Mouse (Mus musculus): ENCODE measurements around the gene Actr3. TPM values are rescaled to one million over a fixed set of nuclear protein-coding genes. Genes with fewer than 3 reads are reported as not detected.
A peak's percentile ranks its signal among the peaks of the same experiment; 100 is the strongest.

Actr3 gene
- polyA plus RNA-seq, 1 experiment from 2014 or later = 267 TPM

DNA sequence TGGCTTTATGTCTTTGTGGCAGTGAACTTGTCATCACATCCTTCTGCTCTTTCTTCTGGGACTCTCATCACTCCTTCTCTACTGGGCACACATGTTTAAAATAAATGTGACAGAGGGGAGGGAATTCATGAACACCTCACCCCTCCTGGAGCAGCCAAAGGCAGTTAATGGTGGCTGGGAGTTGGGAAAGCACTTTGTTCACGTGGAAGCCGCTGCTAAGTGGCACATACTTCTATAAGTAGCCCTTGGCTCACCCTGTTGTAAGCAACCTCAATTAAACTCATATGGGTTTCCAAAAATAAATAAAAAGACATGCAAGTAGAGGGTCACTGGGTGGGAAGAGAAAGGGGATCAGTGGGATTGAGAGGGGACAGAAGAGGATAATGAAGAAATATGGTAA lies 27.8 kb upstream of the Actr3 start:
- Histone ChIP-seq H3K27ac (no peak overlapping the region), H3K9ac (no peak overlapping the region), H3K4me1 (no peaks in the 10 kb centered on the region), H3K36me3 (no peaks in the 10 kb centered on the region), H3K27me3 (no peaks in the 10 kb centered on the region), H3K4me3 (no peak overlapping the region), H3K9me3 (no peaks in the 10 kb centered on the region), H3K4me2 (no peak overlapping the region)
- no peak for ATAC-seq (ENCODE audit: insufficient number of reproducible peaks, low FRiP score, low TSS enrichment, low read depth)
- 37% methylated on average over 2 of the region's 2 CpGs for WGBS

DNA sequence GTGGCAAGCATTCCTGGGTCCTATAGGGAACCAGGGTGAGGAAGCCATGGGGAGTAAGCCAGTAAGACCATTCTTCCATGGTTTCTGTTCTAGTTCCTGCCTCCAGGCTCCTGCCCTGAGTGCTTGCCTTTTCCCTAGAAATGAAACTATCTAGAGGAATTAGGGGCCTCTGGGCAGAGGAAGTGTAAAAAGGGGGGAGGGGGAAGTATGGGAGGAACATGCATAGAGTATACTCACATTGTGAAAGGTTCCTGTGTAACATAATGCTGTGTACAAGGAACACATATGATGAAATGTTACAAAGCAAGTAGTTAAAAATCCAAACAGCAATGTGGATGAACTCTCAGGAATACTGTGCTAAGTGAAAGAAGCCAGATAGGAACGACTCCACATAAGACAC lies 27.4 kb upstream of the Actr3 start:
- H3K4me3 ChIP-seq = no peak overlapping the region
- no peaks in the 10 kb centered on the region for H3K36me3 ChIP-seq
- WGBS = 62% methylated on average over 1 of the region's 1 CpGs
- no peaks in the 10 kb centered on the region for H3K9me3 ChIP-seq
- H3K4me1 ChIP-seq = no peaks in the 10 kb centered on the region
- H3K27me3 ChIP-seq = no peaks in the 10 kb centered on the region
- ATAC-seq (ENCODE audit: insufficient number of reproducible peaks, low FRiP score, low TSS enrichment, low read depth) = no peak
- H3K4me2 ChIP-seq = no peak overlapping the region
- no peak overlapping the region for H3K27ac ChIP-seq
- no peak overlapping the region for H3K9ac ChIP-seq

DNA sequence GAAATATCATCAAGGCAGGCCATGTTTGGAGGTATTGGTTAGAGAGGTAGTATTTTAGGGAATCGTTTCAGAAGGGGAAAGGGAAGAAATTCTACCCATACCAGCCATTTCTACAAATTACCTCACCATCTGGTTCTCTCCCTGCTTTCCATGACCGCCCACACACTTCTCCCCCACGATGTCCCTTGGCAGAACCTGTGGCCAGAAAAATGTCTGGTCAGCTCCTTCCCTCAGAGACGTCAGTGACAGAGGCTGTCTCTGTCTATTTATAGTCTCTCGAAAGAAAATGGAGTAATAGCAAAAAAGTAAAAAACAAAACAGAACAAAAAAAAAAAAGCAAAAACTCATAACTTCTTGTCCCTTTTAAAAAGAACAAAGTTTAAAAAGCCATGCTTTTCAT lies 23.0 kb upstream of the Actr3 start:
- Histone ChIP-seq H3K36me3 (no peaks in the 10 kb centered on the region), H3K27ac (no peak overlapping the region), H3K4me1 (no peaks in the 10 kb centered on the region), H3K4me3 (no peak overlapping the region), H3K9me3 (no peaks in the 10 kb centered on the region), H3K9ac (no peak overlapping the region), H3K4me2 (no peak overlapping the region), H3K27me3 (no peaks in the 10 kb centered on the region)
- WGBS = 47% methylated on average over 5 of the region's 5 CpGs
- ATAC-seq (ENCODE audit: insufficient number of reproducible peaks, low FRiP score, low TSS enrichment, low read depth) = no peak

DNA sequence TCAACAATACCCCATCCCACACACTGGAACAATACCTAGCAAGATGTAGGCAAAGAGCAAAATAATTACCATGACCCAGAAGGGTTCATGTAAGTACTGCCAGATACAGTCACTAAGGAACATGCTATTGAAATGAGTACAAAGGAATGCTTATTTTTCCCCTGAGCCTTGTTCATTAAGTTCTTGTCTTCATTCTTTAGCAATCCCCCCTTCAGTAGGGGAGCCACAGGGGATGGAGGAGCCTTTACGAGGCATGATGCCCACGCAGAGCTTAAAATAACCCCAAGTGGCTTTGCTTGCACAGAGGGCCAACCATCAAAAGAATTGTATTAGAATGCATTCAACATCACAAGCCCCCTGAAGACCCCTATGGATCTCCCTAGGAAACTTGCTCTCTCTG lies 19.6 kb upstream of the Actr3 start:
- WGBS = 52% methylated on average over 2 of the region's 2 CpGs
- Histone ChIP-seq H3K9me3 (no peaks in the 10 kb centered on the region), H3K36me3 (no peaks in the 10 kb centered on the region), H3K4me3 (no peak overlapping the region), H3K27ac (no peak overlapping the region), H3K4me1 (no peaks in the 10 kb centered on the region), H3K9ac (no peak overlapping the region), H3K27me3 (no peaks in the 10 kb centered on the region), H3K4me2 (no peak overlapping the region)
- no peak for ATAC-seq (ENCODE audit: insufficient number of reproducible peaks, low FRiP score, low TSS enrichment, low read depth)

DNA sequence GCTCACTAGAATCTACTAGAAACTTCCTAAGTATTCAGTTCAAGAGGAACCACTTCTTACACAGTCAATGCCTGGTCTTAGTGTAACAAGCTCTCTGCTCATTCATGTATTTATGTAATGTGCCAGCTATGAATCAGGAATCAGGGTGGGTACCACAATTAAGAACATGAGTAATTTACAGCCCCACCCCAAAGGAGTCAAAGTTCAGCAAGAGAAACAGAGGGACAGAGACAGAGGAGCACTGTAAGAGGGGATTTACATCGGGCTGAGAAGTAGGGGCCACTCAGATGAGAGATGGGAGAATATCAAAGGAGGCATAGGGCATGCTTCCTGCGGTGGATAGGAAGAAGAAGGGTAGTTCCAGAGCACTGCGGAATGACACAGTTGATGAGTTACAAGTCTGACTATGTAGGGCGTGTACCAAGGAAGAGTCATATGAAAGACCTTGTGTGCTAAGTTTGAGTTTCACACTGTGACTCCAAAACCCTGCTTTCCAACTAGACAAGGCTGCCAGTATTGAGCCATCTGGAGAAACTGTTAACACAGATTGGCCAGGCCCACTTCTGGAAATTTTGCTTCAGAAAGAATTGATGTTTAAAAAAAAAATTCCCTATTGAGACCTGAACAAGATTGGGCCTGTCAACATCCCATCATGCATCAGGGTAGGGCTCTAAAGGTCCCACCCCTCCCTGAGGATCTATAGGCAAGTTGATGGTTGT lies 14.9 kb upstream of the Actr3 start:
- WGBS = 80% methylated on average over 4 of the region's 4 CpGs
- Histone ChIP-seq H3K9ac (no peak overlapping the region), H3K4me1 (no peaks in the 10 kb centered on the region), H3K36me3 (no peaks in the 10 kb centered on the region), H3K27me3 (no peaks in the 10 kb centered on the region), H3K4me3 (no peak overlapping the region), H3K4me2 (no peak overlapping the region), H3K9me3 (no peaks in the 10 kb centered on the region), H3K27ac (no peak overlapping the region)
- no peak for ATAC-seq (ENCODE audit: insufficient number of reproducible peaks, low FRiP score, low TSS enrichment, low read depth)

DNA sequence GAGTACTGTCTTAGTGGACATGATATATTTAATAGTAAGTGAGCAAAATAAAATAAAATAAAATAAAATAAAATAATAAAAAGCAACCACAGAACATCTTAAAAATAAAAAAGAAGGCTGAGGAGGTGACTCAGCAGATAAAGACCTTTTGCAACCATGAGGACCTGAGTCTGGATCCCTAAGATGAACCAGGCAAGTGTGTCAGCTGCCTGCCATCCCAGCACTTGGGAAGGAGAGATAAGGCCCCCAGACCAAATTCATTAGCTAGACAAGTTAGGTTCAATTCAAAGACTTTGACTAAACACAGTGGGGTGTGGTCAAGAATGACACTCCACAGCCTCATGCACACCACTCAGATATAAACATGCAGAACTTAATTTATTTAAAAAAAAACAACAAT lies 12.4 kb upstream of the Actr3 start:
- Histone ChIP-seq H3K4me2 (no peak overlapping the region), H3K27ac (no peak overlapping the region), H3K4me3 (no peak overlapping the region), H3K9me3 (no peaks in the 10 kb centered on the region), H3K4me1 (no peaks in the 10 kb centered on the region), H3K27me3 (no peaks in the 10 kb centered on the region), H3K36me3 (no peaks in the 10 kb centered on the region), H3K9ac (no peak overlapping the region)
- no peak for ATAC-seq (ENCODE audit: insufficient number of reproducible peaks, low FRiP score, low TSS enrichment, low read depth)

DNA sequence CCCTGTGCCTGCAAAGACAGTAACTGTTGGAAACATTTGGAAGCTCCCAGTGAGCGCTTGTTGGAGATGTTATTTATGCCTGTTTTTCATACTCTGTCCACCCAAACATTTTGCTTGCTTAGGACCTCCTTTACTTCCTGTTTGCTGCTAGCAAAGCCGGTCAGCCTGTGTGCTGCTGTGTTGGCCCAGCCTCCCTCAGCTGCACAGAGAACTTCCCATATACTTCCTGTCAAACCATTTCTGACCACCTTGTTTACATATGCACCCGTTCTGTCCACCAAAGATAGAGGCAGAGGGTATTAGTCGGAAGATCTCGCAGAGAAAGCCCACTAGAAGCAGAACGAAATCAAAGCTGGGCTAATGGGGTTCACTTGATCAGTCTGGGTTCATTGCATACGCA lies 6.2 kb upstream of the Actr3 start:
- H3K4me2 ChIP-seq = no peak overlapping the region
- H3K9me3 ChIP-seq = no peaks in the 10 kb centered on the region
- WGBS = 70% methylated on average over 7 of the region's 7 CpGs
- no peak overlapping the region for H3K27ac ChIP-seq
- H3K9ac ChIP-seq = no peak overlapping the region
- no peak for ATAC-seq (ENCODE audit: insufficient number of reproducible peaks, low FRiP score, low TSS enrichment, low read depth)
- H3K36me3 ChIP-seq = no peaks in the 10 kb centered on the region
- H3K27me3 ChIP-seq = no peaks in the 10 kb centered on the region
- no peak overlapping the region for H3K4me3 ChIP-seq
- no peaks in the 10 kb centered on the region for H3K4me1 ChIP-seq

DNA sequence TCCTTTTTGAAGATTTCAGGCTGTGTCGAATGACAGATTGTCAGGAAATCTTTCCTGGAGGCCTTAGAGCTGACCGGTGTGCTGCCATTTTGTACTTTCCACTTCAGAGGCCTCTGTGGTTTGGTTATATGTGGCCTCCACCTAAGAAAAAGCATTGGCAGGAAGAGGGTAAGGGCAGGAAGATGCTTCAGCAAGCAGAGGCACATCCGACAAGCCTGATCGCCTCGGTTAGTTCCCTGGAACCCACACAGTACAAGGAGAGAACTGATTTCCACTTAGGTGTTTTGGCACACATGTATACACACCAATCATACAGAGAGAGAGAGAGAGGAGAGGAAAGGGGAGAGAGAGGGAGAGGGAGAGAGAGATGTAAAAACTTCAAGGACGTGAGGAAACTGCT lies 5.7 kb upstream of the Actr3 start:
- H3K9me3 ChIP-seq = no peaks in the 10 kb centered on the region
- no peak overlapping the region for H3K4me2 ChIP-seq
- H3K4me1 ChIP-seq = peaks cover 2% of the 10 kb centered on the region; the same call in 1 of the 2 replicates
- H3K27me3 ChIP-seq = no peaks in the 10 kb centered on the region
- no peak overlapping the region for H3K9ac ChIP-seq
- no peaks in the 10 kb centered on the region for H3K36me3 ChIP-seq
- WGBS = 69% methylated on average over 6 of the region's 6 CpGs
- ATAC-seq (ENCODE audit: insufficient number of reproducible peaks, low FRiP score, low TSS enrichment, low read depth) = no peak
- H3K27ac ChIP-seq = no peak overlapping the region
- no peak overlapping the region for H3K4me3 ChIP-seq

DNA sequence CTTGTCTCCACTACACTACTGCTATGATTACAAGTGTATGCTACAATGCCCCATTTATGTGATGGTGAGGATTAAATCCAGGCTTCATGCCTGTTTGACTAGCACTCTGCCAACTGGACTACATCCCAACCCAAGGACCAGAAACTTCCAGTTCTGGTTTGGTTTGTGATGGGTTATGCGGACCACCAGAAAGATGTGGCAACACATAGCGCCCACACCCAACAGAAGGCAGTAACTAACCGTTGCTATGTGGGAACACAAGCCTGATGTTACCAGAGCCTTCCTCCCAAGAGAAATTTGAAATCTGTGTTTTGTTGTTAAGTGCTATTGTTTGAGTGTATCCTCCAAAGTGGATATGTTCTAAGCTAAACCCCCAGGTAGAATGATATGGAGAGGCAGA lies 4.0 kb upstream of the Actr3 start:
- no peak overlapping the region for H3K9ac ChIP-seq
- no peaks in the 10 kb centered on the region for H3K27me3 ChIP-seq
- ATAC-seq (ENCODE audit: insufficient number of reproducible peaks, low FRiP score, low TSS enrichment, low read depth) = no peak
- H3K9me3 ChIP-seq = no peaks in the 10 kb centered on the region
- H3K4me2 ChIP-seq = no peak overlapping the region
- 88% methylated on average over 3 of the region's 3 CpGs for WGBS
- H3K4me3 ChIP-seq = no peak overlapping the region
- H3K27ac ChIP-seq = no peak overlapping the region
- H3K4me1 ChIP-seq = peaks cover 5% of the 10 kb centered on the region; the same call in 1 of the 2 replicates
- no peaks in the 10 kb centered on the region for H3K36me3 ChIP-seq

DNA sequence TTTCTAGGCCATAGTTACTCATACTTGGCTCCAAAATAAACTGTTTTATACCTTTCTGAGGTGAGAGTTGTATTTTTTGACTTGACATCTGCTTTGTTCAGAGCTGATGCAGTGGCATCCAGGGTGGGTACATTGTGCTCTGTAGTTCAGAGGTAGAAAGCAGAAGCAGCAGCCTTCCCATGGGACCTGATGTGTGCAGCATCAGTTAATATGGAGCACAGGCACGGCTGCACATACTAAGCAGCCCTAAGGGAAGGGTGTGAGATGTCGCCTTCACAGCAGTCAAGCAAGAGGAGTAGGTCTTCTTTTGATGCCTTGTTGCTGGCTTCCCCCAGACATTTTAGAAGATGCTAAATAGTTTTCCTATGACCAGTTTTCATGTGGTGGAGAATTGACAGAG lies 3.3 kb upstream of the Actr3 start:
- H3K9me3 ChIP-seq = no peaks in the 10 kb centered on the region
- H3K4me3 ChIP-seq = no peak overlapping the region
- no peak overlapping the region for H3K27ac ChIP-seq
- H3K9ac ChIP-seq = no peak overlapping the region
- 80% methylated on average over 2 of the region's 2 CpGs for WGBS
- no peak for ATAC-seq (ENCODE audit: insufficient number of reproducible peaks, low FRiP score, low TSS enrichment, low read depth)
- H3K27me3 ChIP-seq = no peaks in the 10 kb centered on the region
- H3K4me2 ChIP-seq = no peak overlapping the region
- peaks cover 5% of the 10 kb centered on the region; the same call in 1 of the 2 replicates for H3K4me1 ChIP-seq
- H3K36me3 ChIP-seq = no peaks in the 10 kb centered on the region

DNA sequence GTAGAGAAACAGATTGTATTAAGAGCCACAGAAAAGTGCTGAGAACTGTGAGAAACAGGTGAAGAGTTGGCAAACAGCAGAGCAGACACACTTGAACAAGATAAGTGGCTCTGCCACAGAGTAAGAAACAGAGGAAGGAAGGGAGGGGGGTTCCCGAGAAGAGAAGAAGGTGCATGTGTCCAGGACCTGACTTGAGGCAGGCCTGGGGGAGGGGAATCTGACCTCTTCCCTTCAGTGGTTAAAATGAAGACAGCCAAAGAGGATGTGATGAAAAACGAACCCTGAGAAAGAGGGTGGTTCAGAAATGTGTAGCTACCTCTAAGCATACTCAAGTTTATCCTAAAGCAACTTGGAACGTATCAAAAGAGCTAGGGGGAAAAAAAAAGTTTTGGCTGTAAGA lies 2.4 kb upstream of the Actr3 start:
- ATAC-seq (ENCODE audit: insufficient number of reproducible peaks, low FRiP score, low TSS enrichment, low read depth) = no peak
- no peaks in the 10 kb centered on the region for H3K27me3 ChIP-seq
- peaks cover 8% of the 10 kb centered on the region for H3K4me1 ChIP-seq
- no peak overlapping the region for H3K9ac ChIP-seq
- H3K4me3 ChIP-seq = no peak overlapping the region
- H3K9me3 ChIP-seq = no peaks in the 10 kb centered on the region
- WGBS = 44% methylated on average over 3 of the region's 3 CpGs
- H3K4me2 ChIP-seq = no peak overlapping the region
- no peak overlapping the region for H3K27ac ChIP-seq
- no peaks in the 10 kb centered on the region for H3K36me3 ChIP-seq

DNA sequence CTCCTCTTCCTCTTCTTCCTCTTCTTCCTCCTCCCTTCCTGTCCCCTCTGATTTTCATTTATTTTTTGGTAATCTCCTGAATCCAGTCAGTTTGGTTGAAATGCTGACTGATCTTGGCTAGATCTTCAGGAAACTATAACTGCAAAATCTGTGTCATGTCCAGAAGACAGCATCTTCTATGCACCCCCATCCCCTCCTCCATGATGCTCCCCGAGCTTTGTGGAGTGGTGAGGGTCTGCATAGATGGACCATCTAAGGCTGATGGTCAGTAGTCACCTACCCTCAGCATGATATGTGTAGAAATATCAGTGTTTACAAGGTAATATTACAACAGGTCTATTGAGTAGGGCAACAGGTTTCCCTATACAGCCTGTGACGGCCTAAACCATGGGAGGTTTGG lies 1.6 kb upstream of the Actr3 start:
- H3K4me1 ChIP-seq = peaks cover 9% of the 10 kb centered on the region
- H3K27me3 ChIP-seq = no peaks in the 10 kb centered on the region
- no peaks in the 10 kb centered on the region for H3K36me3 ChIP-seq
- H3K27ac ChIP-seq = no peak overlapping the region
- ATAC-seq (ENCODE audit: insufficient number of reproducible peaks, low FRiP score, low TSS enrichment, low read depth) = no peak
- WGBS = 88% methylated on average over 2 of the region's 2 CpGs
- no peak overlapping the region for H3K4me3 ChIP-seq
- no peak overlapping the region for H3K4me2 ChIP-seq
- H3K9ac ChIP-seq = no peak overlapping the region
- no peaks in the 10 kb centered on the region for H3K9me3 ChIP-seq

DNA sequence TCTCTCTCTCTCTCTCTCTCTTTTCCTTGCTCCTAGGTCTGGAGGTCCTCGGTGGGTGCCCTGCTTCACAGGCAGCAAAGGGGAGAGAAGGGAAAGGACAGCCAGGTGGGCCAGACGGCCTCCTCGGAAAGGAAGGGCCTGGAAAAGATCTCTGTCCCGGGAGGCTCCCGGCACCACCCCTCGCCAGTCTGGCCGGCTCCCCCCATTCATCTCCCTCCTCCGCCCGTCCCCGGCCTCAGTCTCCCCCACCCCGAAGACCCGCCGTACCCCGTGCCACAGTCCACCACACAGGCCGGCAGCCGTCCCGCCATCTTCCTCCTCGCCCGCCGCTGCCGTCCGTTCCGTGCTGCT lies 534 bp downstream of the Actr3 start:
- no peak for ATAC-seq (ENCODE audit: insufficient number of reproducible peaks, low FRiP score, low TSS enrichment, low read depth)
- 0% methylated on average over 20 of the region's 23 CpGs for WGBS
- H3K9ac ChIP-seq = peak overlapping the region; percentile 97

More for the DNA sequence above, 534 bp downstream of the Actr3 start:
- H3K4me2 ChIP-seq = peak overlapping the region; percentile 45
- no peaks in the 10 kb centered on the region for H3K36me3 ChIP-seq
- peak overlapping the region; percentile 88 for H3K4me3 ChIP-seq
- peak overlapping the region; percentile 98 for H3K27ac ChIP-seq
- H3K9me3 ChIP-seq = no peaks in the 10 kb centered on the region
- no peaks in the 10 kb centered on the region for H3K27me3 ChIP-seq
- peaks cover 9% of the 10 kb centered on the region for H3K4me1 ChIP-seq

All from limb, embryonic 15.5 days (tissue).